Mouse (Mus musculus) frontal cortex, postnatal 14 days (tissue): Measurements from ENCODE around the gene Rhoj.
A peak's percentile ranks its signal among the peaks of the same experiment; 100 is the strongest.
"Not testable (repeated sequence)": the region's sequence is repeated elsewhere in the genome, so short reads cannot be mapped to it uniquely, and the experiment has no call there.

Source experiments
- DNase-seq, 2 experiments: peaks; one replicate each; pipeline ENCODE4 v3.0.0; 2022; ENCODE audit warnings: low spot score in 2 of 2

The Rhoj gene

DNA sequence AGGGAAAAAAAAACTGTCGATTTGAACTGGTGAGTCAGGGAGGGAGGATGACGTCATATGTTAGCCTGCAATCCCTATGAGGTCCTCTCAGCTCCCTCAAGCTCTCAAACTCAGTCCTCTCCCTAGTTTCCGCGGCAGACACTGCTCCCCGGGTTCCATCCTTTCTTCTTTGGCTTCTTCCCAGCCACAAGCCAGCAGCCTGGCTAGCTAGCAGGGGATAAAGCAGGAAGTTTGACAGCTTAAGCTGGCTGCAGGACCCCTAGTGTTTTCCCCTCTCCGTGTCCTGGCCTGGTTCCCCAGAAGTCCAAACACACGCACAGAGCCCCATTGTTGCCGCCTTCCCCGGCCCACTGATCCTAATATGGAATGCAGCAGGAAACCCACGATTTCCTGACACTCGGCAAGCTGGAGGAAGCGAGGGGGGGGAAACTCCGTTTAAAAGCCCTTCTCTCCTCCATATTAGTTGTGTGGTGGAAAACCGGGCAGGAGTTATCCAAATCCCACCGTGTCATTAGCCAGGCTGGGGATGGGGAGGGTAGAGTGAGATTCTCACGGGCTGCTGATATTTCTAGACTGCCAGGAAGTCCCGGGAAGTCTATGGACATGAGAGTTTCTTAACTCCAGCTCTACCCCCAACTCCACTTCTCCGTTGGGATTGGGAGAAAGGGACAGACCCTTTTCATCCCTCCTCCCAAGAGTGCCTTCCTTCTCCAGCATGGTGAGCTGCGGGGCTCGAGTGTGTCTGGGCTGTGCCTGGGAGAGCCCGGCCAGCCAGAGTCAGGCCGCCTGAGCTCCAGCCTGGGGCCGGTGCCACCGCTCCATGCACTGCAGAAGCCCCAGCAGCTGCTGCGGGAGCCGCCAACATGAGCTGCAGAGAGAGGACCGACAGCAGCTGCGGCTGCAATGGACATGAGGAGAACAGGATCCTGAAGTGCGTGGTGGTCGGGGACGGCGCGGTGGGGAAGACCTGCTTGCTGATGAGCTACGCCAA lies at the start of gene Rhoj:
TSS of gene Rhoj (plus strand) at position 362 of the 991 bp plus-strand sequence.
- peak; percentile 21 to 27 for DNase-seq

GRCm38 (mm10) chr12:75271726-75272125 lies 36.4 kb upstream of the Rhoj start:
- DNase-seq: no peak

DNA sequence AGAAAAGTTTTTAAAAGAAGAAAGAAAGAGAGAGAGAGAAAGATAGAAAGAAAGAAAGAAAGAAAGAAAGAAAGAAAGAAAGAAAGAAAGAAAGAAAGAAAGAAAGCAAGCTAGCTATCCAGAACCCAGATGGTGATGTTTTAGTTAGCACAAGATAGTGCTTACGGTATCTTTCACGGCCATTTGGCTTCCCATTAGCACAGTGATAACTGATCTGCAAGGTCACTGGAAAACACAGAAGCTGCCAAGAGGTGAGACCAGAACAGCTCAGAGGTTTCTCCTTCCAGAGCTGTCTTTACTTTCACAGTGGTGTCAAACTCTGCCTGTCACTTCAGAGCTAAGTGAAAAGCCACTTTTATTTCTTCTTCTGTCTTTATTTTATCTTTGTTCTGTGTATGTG lies 32.4 kb upstream of the Rhoj start:
- DNase-seq: no peak

DNA sequence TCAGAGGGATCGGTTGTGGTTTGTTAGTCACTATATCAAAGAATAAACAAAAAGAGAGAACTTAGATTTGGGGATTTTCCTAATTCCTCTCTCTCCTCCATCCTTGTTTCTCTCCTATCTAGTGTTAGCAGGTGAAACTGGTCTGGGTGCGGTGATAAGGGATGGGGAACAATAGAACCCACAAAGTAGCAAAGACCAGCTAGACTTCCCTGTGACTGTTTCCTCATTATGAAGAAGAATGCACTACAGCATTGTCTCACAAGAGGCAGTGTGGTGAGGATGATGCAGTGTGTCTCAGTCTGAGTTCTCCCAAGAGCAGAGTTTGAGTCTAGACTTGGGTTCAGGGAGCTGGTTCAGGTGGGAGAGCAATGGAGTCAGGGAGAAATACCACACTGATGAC lies 30.7 kb upstream of the Rhoj start:
- no peak for DNase-seq

- DNase-seq: no peak
These were observed 27.6 kb upstream of the Rhoj start for GRCm38 (mm10) chr12:75280502-75280901.

DNA sequence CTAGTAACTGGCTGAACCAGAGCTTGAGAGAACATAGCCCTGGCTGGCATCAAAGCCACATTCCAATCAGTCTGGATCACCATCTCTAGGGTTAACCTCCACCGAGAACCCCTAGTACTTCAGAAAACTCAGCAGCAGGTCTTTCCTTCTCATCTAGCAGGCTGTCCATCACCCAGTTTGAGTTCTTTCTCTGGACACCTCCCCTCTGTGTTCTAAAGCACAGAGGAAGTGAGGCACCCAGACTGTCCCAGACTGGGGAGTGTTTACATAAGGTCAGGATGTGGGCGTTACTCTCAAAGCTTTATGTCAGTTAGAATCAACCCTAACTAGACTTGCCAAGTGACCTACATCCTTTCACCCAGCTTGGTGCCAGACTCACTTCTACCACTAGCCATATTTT lies 24.9 kb upstream of the Rhoj start:
- DNase-seq: no peak

DNA sequence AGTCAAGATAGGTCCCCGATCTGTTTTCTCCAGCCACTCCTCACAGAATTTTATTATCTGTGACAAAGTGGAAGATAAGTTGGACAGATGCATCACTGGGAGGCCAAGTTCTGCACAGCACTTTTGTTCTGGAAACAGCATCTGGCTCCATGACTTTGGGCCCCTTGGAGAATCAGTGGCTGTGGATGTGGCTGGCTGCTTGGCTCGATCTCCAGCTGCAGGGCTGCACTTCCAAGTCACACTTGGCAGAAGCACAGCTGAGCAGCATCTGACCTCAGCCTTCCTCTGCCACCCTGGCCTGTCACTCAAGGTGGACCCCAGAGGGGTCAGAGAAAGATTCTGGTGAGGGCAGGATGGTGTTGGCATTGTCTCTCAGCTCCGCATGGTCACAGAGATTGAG lies 22.0 kb upstream of the Rhoj start:
- no peak for DNase-seq

DNA sequence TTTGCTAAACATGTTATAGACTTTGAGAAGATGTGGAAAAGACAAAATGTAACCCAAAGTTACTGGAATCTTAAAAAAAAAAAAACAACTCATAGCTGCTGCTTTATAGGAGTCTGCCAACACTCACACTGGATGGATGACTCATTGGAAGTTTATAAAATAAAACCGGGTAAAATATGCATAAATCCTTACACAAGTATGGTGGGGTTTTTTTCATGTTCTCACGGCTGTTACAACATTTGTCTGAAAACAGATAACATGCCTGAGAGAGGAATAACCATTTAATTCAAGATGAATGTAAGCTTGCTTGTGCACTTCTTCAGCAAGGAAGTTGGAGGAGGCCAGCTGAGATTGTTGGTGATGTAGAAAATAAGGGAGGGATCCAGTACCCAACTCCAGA lies 17.6 kb upstream of the Rhoj start:
- DNase-seq: no peak

- no peak for DNase-seq
These were observed 16.6 kb upstream of the Rhoj start for GRCm38 (mm10) chr12:75291556-75291955.

DNA sequence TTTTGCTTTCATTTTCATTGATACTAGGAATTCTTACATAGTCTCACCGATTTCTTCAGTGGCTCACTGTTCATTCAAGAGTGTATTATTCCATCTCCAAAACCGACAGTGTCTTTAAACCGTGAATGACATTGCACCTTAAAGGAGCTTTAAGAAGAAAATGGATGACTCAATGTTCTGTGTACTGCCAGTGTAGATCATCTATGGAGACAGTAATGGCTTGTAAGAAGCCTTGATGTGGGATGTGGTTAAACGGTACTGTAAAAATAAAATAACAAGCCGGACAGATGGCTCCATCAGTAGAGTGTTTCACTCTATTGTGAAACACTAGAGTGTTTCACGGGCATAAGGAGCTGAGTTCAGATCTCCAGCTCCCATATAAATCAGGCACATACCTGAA lies 15.2 kb upstream of the Rhoj start:
- no peak for DNase-seq

GRCm38 (mm10) chr12:75299865-75300264 lies 8.3 kb upstream of the Rhoj start:
- no peak for DNase-seq

- no peak for DNase-seq
These were observed 4.0 kb upstream of the Rhoj start for GRCm38 (mm10) chr12:75304132-75304531.

DNA sequence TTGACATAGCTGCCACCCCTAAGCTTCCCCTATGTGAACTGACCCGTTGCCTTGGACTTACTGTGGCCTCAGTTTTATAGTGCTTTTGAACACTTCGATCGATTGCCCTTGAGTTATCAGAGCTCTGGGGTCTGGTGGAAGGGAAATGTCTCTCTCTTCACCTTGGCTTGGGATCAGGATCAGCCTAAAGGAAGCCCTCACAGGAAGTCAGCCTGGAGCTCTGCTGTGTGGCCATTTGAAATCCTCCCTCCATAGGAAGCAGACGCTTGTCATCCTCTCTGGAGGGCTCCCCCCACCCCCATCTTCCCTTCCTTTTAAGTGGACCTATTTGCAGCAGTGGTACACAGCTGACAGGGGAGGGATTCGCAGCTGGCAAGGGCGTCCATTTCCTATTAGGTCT lies 1.6 kb downstream of the Rhoj start:
- no peak for DNase-seq

DNA sequence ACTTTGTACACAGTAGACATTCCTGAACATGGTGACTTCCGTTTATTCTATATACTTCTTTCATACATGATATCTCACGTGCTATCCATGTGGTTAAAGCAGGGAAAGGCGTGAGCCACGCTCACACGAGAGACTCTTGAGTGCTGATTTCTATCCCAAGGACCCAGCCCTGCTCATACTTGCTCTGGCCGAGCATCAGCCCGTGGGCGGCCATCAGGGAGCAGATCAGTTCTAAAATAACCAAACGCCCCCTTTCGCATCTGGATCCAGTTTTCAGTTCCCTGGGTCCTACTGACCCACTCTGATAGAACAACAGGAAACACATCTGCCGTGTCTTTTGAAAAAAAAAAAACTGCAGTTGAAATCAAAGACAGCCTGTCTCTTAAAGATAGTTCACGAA lies 2.6 kb downstream of the Rhoj start:
- no peak for DNase-seq

DNA sequence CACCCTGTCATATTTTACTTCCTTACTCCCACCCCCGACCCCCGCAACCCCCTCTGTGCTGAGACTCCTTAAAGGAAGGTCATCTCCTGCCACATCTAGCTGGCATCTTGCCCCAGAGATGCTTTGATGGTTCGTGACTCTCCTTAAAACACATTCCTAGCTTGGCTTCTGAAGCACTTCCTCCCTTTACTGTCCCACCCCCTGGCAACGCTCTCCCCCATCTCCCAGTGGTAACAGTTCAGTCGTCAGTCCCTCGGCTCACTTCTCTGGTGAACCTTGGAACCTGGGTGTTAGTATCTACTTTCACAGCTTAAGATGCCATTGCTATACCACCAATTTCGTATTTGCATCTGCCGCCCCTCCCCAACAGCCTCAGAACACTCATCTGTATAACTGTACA lies 3.8 kb downstream of the Rhoj start:
- no peak for DNase-seq

- DNase-seq: no peak
These were observed 5.9 kb downstream of the Rhoj start for GRCm38 (mm10) chr12:75313992-75314391.

DNA sequence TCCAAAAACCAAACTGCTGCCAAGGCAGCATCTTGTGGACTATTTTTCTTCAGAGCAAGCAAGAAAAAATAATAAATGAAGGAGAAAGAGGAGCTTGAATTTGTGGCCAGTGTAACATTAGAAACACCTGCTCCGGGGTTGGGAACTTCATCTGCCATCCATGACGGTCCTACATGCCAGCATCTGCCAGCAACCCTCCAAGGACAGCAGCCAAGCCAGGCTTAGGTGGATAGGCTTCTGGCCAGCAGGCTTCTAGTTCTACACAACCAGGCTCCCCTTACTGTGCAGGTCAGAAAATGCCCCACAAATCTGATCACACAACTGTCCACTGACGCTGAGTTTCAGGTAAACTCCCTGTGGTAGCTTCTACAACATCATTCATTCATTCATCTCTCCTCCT lies 7.7 kb downstream of the Rhoj start:
- no peak for DNase-seq

DNA sequence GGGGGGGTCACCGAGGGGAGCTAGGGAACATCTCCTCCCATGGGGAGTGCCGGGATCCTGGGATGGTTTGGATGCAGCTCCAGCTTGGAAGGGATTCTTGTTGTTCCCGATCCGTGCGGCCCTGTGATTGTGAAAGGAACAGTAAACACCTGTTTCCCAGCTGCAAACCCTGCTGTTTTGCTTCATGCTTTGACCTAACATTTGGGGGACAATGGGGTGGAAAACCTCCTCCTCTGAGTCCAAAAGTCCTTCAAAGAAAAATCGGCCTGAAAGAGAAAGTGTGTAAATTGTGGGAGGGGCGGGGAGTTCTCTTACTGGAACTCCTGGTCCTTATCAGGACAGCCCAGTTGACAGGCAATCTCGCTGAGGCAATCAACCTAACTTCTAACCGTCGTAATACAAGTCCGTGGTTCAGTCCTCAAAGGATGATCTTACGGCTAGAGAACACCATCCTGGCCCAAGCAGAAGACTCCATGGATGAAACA lies 12.4 kb downstream of the Rhoj start:
- DNase-seq: no peak

DNA sequence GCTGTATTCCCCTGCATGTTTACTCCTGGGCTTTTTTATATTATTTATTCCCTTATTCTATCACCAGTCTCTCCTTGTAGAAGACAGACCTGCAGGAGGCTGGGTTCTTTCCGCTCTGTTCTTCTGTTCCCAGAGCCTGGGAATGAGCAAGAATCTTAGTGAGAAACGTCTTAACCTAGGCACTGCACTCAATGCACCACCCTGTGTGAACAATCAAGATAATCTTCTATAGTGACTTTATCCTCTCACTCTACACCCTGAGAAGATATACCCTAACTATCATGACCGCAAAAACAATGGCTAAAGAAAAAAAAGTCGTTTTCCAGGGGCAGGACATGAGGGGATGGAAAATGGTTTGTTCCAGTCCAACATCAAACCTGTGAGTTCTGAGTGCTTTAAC lies 13.1 kb downstream of the Rhoj start:
- DNase-seq: no peak

DNA sequence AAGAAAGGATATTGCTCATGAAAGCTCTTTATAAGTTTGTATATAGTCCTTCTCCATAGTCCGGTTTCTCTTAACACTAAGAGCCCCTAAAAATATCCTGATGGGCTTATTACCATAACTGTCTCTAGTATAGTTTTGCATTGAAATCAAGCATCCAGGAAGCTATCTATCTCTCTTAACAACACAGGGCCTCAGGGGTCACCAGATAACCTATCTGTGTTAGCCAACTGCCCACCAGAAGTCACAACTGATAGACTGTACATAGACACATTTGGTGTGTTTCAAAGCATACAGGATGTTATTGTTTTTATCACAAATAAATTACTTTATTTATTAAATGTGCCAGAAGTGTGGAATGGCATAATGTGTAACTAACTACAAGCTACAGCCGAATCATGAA lies 21.1 kb downstream of the Rhoj start:
- no peak for DNase-seq

DNA sequence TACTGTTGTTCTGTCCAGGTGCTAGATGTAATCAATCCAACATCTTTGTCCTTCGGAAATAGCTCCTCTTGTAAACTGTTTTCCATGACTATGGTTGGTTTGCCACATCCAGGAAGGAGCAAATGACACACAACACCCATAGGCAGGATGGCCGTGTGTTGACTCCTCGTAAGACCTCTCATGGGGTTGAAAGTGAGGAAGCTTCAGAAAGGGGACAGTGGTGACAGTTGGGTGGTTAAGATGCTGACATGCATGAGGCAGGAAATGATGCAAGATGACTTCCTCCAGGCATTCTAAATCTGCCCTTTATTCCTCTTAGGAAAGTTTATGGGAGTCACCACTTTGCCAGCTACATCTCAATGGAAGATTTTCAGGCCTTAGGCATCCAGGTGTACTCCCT lies 31.8 kb downstream of the Rhoj start:
- no peak for DNase-seq

DNA sequence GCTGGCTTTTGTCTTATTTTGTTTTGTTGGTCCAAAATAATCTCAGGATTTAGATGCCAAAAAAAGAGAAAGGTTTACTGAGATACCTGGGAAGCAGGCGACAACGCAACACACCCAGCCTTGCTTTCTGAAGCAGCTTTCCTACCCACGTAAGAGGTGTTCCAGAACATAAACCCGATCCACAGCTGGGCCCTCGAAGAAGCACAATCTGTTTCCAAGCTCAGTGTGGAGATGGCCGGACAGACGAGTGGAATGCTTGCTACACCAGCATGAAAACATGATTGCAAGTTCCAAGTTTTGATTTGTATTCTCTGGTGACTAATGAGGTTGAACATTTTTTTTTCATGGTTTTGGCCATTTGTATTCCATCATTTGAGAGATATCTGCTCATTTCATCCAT lies 32.2 kb downstream of the Rhoj start:
- no peak for DNase-seq

DNA sequence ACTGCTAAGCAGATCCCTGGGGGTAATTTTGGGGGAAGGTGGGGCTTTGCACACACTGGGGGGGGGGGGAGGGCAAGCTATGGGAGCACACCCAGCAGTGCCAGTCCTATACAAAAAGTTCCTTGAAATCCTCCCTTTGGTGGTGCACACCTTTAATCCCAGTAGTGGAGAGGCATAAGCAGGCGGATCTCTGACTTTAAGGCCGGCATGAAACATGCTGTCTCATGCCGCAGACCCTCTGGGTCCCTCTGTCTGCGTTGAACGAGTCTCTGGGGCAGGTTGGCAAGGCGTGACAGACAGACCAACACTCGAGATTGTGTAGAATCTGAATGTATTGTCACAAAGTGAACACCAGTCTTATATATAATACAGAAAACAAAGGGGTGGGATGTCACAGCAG lies 40.4 kb downstream of the Rhoj start:
- DNase-seq: no peak

GRCm38 (mm10) chr12:75349537-75349936 lies 41.4 kb downstream of the Rhoj start:
- not testable (repeated sequence) for DNase-seq
